Mouse (Mus musculus): ENCODE data around the gene Zfp784. TPM values are rescaled to one million over a fixed set of nuclear protein-coding genes. Genes with fewer than 3 reads are reported as not detected.
"Not testable (repeated sequence)": the region's sequence is repeated elsewhere in the genome, so short reads cannot be mapped to it uniquely, and the experiment has no call there.

Zfp784 gene
- polyA plus RNA-seq, 1 experiment, result 4.3 TPM

- H3K4me1 ChIP-seq (ENCODE audit: control insufficient read depth, insufficient read depth, low read length), result peaks cover 6% of the 10 kb centered on the region
- H3K36me3 ChIP-seq (ENCODE audit: control insufficient read depth, insufficient read depth, low read length), result no peaks in the 10 kb centered on the region
- H3K4me3 ChIP-seq (ENCODE audit: control insufficient read depth, low read depth, low read length), result peak overlapping the region; percentile 81
- peak overlapping the region; percentile 72 for H3K27ac ChIP-seq (ENCODE audit: control insufficient read depth, insufficient read depth, low read depth, low read length)
- no peaks in the 10 kb centered on the region for H3K27me3 ChIP-seq (ENCODE audit: control insufficient read depth, insufficient read depth, low read length)
- no peak for TF ChIP-seq CTCF (IDR thresholded peaks at IDR 0.05; ENCODE audit: control insufficient read depth, insufficient read depth, insufficient replicate concordance, low read depth, low read length)
These were observed 42.6 kb upstream of the Zfp784 start for GRCm38 (mm10) chr7:5080815-5081214.

GRCm38 (mm10) chr7:5080010-5080751 is 41.9 kb upstream of the Zfp784 start, which contains the start of gene Epn1:
Epn1 (plus strand) TSS chr7:5080235.
- peak within 1 kb of the TSS; percentile 72 for H3K27ac ChIP-seq (ENCODE audit: control insufficient read depth, insufficient read depth, low read depth, low read length)
- H3K4me3 ChIP-seq (ENCODE audit: control insufficient read depth, low read depth, low read length), result peak within 1 kb of the TSS; percentile 81
- H3K4me1 ChIP-seq (ENCODE audit: control insufficient read depth, insufficient read depth, low read length), result peaks cover 6% of the 10 kb centered on the region
- TF ChIP-seq CTCF (IDR thresholded peaks at IDR 0.05; ENCODE audit: control insufficient read depth, insufficient read depth, insufficient replicate concordance, low read depth, low read length) (no peak), POLR2A (IDR thresholded peaks at IDR 0.05; ENCODE audit: control insufficient read depth, low read depth, low read length) (peak; percentile 74)
- H3K36me3 ChIP-seq (ENCODE audit: control insufficient read depth, insufficient read depth, low read length), result no peaks in the 10 kb centered on the region
- H3K27me3 ChIP-seq (ENCODE audit: control insufficient read depth, insufficient read depth, low read length), result no peaks in the 10 kb centered on the region

- not testable (repeated sequence) for H3K36me3 ChIP-seq (ENCODE audit: control insufficient read depth, insufficient read depth, low read length)
These were observed 41.2 kb upstream of the Zfp784 start for GRCm38 (mm10) chr7:5079365-5080009.

GRCm38 (mm10) chr7:5076931-5077330 is 38.7 kb upstream of the Zfp784 start:
- no peaks in the 10 kb centered on the region for H3K36me3 ChIP-seq (ENCODE audit: control insufficient read depth, insufficient read depth, low read length)
- no peak overlapping the region for H3K4me3 ChIP-seq (ENCODE audit: control insufficient read depth, low read depth, low read length)

More at GRCm38 (mm10) chr7:5079365-5080009, 41.2 kb upstream of the Zfp784 start:
- peak overlapping the region; percentile 81 for H3K4me3 ChIP-seq (ENCODE audit: control insufficient read depth, low read depth, low read length)
- peak overlapping the region; percentile 72 for H3K27ac ChIP-seq (ENCODE audit: control insufficient read depth, insufficient read depth, low read depth, low read length)
- H3K4me1 ChIP-seq (ENCODE audit: control insufficient read depth, insufficient read depth, low read length); H3K27me3 ChIP-seq (ENCODE audit: control insufficient read depth, insufficient read depth, low read length): not testable (repeated sequence)

GRCm38 (mm10) chr7:5074984-5075383 is 36.7 kb upstream of the Zfp784 start:
- H3K4me1 ChIP-seq (ENCODE audit: control insufficient read depth, insufficient read depth, low read length), result peaks cover 2% of the 10 kb centered on the region; the same call in 1 of the 2 replicates
- H3K36me3 ChIP-seq (ENCODE audit: control insufficient read depth, insufficient read depth, low read length), result no peaks in the 10 kb centered on the region; the same call in 1 of the 2 replicates
- no peak for TF ChIP-seq CTCF (IDR thresholded peaks at IDR 0.05; ENCODE audit: control insufficient read depth, insufficient read depth, insufficient replicate concordance, low read depth, low read length)
- no peak for TF ChIP-seq POLR2A (IDR thresholded peaks at IDR 0.05; ENCODE audit: control insufficient read depth, low read depth, low read length)
- no peaks in the 10 kb centered on the region for H3K27me3 ChIP-seq (ENCODE audit: control insufficient read depth, insufficient read depth, low read length)
- H3K27ac ChIP-seq (ENCODE audit: control insufficient read depth, insufficient read depth, low read depth, low read length), result no peak overlapping the region
- H3K4me3 ChIP-seq (ENCODE audit: control insufficient read depth, low read depth, low read length), result no peak overlapping the region

More at GRCm38 (mm10) chr7:5076931-5077330, 38.7 kb upstream of the Zfp784 start:
- no peak overlapping the region for H3K27ac ChIP-seq (ENCODE audit: control insufficient read depth, insufficient read depth, low read depth, low read length)
- peaks cover 5% of the 10 kb centered on the region for H3K4me1 ChIP-seq (ENCODE audit: control insufficient read depth, insufficient read depth, low read length)
- H3K27me3 ChIP-seq (ENCODE audit: control insufficient read depth, insufficient read depth, low read length), result no peaks in the 10 kb centered on the region
- no peak for TF ChIP-seq CTCF (IDR thresholded peaks at IDR 0.05; ENCODE audit: control insufficient read depth, insufficient read depth, insufficient replicate concordance, low read depth, low read length)
- TF ChIP-seq POLR2A (IDR thresholded peaks at IDR 0.05; ENCODE audit: control insufficient read depth, low read depth, low read length), result no peak

- Histone ChIP-seq H3K27ac (ENCODE audit: control insufficient read depth, insufficient read depth, low read depth, low read length) (no peak overlapping the region), H3K36me3 (ENCODE audit: control insufficient read depth, insufficient read depth, low read length) (peaks cover under 1% of the 10 kb centered on the region)
These were observed 35.3 kb upstream of the Zfp784 start for GRCm38 (mm10) chr7:5073586-5073985.

GRCm38 (mm10) chr7:5064886-5065285 is 26.6 kb upstream of the Zfp784 start:
- Histone ChIP-seq H3K27me3 (ENCODE audit: control insufficient read depth, insufficient read depth, low read length) (no peaks in the 10 kb centered on the region), H3K4me3 (ENCODE audit: control insufficient read depth, low read depth, low read length) (no peak overlapping the region), H3K27ac (ENCODE audit: control insufficient read depth, insufficient read depth, low read depth, low read length) (no peak overlapping the region), H3K4me1 (ENCODE audit: control insufficient read depth, insufficient read depth, low read length) (peaks cover 7% of the 10 kb centered on the region), H3K36me3 (ENCODE audit: control insufficient read depth, insufficient read depth, low read length) (peaks cover 2% of the 10 kb centered on the region)
- no peak for TF ChIP-seq CTCF (IDR thresholded peaks at IDR 0.05; ENCODE audit: control insufficient read depth, insufficient read depth, insufficient replicate concordance, low read depth, low read length)
- no peak for TF ChIP-seq POLR2A (IDR thresholded peaks at IDR 0.05; ENCODE audit: control insufficient read depth, low read depth, low read length)

More at GRCm38 (mm10) chr7:5073586-5073985, 35.3 kb upstream of the Zfp784 start:
- H3K4me3 ChIP-seq (ENCODE audit: control insufficient read depth, low read depth, low read length), result no peak overlapping the region
- TF ChIP-seq POLR2A (IDR thresholded peaks at IDR 0.05; ENCODE audit: control insufficient read depth, low read depth, low read length), result no peak
- no peak for TF ChIP-seq CTCF (IDR thresholded peaks at IDR 0.05; ENCODE audit: control insufficient read depth, insufficient read depth, insufficient replicate concordance, low read depth, low read length)
- H3K27me3 ChIP-seq (ENCODE audit: control insufficient read depth, insufficient read depth, low read length), result no peaks in the 10 kb centered on the region
- H3K4me1 ChIP-seq (ENCODE audit: control insufficient read depth, insufficient read depth, low read length), result no peaks in the 10 kb centered on the region

Data from testis, adult 2 months (tissue).